Mouse (Mus musculus): ENCODE measurements around the gene Mtmr10.

Gene Mtmr10

DNA sequence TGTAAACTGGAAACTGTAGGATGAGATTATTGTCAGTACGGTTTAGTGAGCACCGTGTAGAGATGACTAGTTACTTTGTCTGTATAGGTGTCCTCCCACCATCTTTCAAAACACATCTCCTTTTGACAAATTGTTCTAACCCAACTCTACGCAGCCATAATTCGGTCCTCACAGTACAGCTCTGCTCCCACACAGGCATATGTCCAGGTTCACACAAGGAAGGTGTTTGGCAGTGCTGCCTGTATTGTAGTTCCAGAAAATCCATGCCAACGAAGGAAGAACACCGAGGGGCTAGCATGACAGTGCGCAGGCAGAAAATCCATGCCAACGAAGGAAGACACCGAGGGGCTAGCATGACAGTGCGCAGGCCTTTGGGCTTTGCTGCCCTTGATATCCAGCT is 4.3 kb downstream of the Mtmr10 start:
- DNase-seq (ENCODE audit: low spot score), result no peak

- DNase-seq (ENCODE audit: low spot score), result no peak
Observed at GRCm38 (mm10) chr7:64296286-64297010, 9.0 kb downstream of the Mtmr10 start.

GRCm38 (mm10) chr7:64310241-64310640 is 22.8 kb downstream of the Mtmr10 start:
- no peak for DNase-seq (ENCODE audit: low spot score)

DNA sequence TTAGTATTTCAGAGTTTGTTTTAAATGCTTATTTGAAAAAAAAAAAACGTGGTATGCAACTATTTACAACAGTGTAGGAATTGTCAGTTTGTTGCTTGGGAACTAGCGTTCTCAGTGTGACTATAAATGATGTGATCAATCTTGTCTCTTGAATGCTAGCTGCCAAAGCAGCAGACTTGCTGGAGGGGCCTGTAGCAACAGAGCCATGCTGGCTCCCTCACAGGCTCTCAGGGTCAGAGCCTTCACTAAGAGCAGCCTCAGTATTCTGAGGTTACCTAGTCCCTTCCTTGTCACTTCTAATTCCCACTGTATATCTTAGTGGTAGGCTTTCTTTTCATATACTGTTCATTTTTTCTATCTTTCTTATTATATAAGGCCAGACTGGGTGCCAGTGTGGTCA is 23.3 kb downstream of the Mtmr10 start:
- no peak for DNase-seq (ENCODE audit: low spot score)

- no peak for DNase-seq (ENCODE audit: low spot score)
Observed at GRCm38 (mm10) chr7:64312811-64313210, 25.4 kb downstream of the Mtmr10 start.

GRCm38 (mm10) chr7:64321125-64321524 is 33.7 kb downstream of the Mtmr10 start:
- no peak for DNase-seq (ENCODE audit: low spot score)

DNA sequence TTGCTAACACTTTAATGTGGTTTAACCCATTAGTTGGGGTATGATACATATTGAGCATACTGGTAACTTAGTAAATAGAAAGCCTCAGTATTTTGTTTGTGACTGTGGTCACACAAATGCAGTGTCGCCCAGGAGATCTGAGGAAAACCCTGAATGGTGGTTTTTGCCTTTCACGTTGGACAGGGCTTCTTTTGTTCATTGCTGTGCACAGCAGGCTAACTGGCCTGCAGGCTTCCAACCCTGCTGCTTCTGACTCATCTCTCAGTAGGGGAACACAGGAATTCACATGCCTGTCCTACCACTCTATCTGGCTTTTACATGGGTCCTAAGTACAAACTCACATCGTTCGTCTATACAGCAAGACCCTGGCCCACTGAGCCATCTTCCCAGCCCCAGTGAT is 34.2 kb downstream of the Mtmr10 start:
- DNase-seq (ENCODE audit: low spot score), result no peak

DNA sequence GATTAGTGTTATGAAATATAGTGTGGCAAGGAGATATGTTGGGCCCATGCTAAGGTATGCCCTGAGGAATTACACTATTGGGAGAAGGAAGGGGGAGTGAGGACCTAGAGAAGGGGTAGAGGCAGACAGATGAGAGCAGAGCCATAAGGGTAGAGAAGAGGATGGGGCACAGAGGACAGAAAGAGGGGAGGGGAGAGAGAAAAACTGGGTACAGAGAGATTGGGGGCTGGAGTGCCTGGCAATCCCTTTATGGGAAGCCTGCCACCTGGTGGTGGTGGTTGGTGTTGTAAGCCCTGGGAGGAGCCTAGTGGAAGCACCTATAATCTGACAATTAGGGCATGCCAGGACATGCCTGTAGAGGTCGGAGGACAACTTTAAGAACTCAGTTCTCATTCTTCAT is 39.4 kb downstream of the Mtmr10 start:
- peak; percentile 71 for DNase-seq (ENCODE audit: low spot score)

- DNase-seq (ENCODE audit: low spot score), result no peak
Observed at GRCm38 (mm10) chr7:64327486-64327885, 40.0 kb downstream of the Mtmr10 start.

- no peak for DNase-seq (ENCODE audit: low spot score)
Observed at GRCm38 (mm10) chr7:64331309-64331708, 43.9 kb downstream of the Mtmr10 start.

- DNase-seq (ENCODE audit: low spot score), result no peak
Observed at GRCm38 (mm10) chr7:64332686-64333085, 45.2 kb downstream of the Mtmr10 start.

DNA sequence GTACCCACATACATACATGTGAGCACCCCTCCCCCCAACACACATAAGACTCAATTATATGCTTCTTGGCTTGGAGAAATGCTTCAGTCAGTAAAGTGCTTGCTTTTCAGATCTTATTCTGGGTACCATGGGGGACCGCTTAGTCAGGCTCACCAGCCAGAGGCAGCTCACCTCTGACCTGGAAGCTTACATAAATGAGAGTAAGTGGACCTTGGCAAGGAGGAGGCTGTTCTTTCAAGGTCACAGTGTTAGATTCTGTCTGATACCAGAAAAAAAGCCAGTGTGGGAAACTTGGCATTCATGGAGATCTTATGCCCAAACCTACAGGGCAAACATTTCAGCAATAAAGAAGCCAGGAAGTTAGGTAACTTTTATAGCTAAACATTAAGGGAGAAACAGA is 60.4 kb downstream of the Mtmr10 start:
- DNase-seq (ENCODE audit: low spot score), result no peak

GRCm38 (mm10) chr7:64349147-64349861 is 61.9 kb downstream of the Mtmr10 start:
- no peak for DNase-seq (ENCODE audit: low spot score)

GRCm38 (mm10) chr7:64351087-64351486 is 63.6 kb downstream of the Mtmr10 start:
- no peak for DNase-seq (ENCODE audit: low spot score)

DNA sequence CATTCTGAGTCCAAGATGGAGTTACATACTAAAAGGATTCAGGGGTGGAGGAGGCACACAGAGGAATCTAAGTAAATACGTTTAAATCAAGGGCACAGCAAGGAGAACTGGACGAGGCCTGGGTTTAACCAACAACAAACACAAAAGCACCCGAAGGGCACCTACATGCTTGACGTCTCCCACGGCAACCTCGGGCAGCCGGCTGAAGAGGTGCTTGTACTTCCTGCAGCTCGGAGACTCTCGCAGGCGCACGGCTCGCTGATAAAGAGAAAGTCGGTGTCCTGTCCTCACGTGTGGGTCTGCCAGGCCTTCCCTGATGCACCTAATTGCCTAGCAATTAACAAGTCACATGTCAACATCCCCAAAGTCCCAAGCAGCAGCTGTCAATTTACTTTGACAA is 66.8 kb downstream of the Mtmr10 start:
- DNase-seq (ENCODE audit: low spot score), result no peak

DNA sequence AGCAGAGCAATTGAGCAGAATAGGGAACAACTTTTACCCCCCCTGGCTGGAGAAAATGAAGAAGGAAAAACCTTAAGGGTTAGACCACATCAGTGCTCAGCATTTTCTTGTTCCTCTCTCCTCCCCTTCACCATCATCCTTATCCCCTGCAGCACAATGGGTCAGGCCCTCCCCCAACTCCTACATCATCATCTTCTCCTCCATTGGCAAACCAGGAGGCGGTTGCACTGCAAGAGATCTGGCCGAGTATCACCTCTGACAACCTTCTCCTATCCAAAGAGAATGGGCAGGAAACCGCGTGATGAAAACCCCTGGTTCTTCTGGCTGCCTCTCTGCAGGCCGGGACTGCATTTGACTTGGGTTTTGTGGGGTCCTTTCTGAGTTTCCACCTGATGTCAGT is 69.2 kb downstream of the Mtmr10 start:
- no peak for DNase-seq (ENCODE audit: low spot score)

DNA sequence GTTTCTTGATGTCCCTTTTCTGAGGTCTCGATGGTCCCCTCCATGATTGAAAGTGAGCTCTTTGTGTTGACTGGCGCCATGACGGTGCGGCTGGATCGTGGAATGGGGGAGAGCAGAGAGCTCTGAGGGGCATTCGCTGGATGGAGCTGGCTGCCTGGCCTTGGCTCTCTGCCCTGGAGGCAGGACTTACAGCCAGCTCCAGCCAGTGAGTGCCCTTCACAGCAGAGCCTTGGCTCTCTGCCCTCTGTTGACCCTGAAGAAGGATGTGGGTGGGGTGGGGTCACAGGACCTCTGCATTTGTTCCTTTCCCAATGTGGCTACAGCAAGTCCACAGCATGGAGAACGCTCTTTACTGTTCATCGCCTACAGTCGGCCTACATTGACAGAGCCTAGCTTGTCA is 70.0 kb downstream of the Mtmr10 start:
- peak; percentile 76 for DNase-seq (ENCODE audit: low spot score)

DNA sequence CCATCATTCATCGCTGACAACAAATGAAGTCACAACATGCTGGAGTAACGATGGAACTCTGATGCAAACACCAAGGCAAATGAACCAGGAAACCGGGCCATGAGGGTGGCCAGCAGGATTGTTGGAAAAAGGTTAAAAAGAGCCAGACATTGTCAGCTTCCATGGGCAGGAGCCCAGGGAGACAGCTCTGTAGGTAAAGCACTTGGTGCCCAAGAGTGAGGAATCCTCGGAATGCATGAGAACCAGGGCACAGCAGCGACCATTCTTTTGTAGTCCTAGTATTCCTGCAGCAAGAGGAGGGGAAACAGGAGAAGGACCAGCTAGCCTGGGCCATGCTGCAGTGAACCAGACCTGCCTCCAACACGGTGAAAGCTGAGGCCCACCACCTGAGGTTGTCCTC is 71.2 kb downstream of the Mtmr10 start:
- DNase-seq (ENCODE audit: low spot score), result no peak

- no peak for DNase-seq (ENCODE audit: low spot score)
Observed at GRCm38 (mm10) chr7:64359943-64360585, 72.6 kb downstream of the Mtmr10 start.

DNA sequence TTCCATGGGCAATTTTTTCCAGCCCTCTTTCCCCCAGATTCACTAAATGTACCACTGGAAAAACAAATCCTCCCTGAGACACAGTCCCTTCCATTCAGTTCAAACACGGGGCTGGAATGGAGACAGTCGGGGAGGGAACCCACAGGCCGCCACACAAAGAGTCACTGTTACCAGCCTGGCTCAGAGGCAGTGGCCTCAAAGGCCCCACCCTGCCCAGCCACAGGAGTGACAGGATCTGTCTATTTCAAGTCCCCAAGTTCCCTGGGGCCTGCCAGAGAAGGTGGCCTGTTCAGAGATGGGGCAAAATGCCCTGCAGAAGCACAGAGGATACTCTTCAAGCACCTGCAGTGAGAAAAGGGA is 73.1 kb downstream of the Mtmr10 start:
- no peak for DNase-seq (ENCODE audit: low spot score)

GRCm38 (mm10) chr7:64365863-64366262 is 78.4 kb downstream of the Mtmr10 start:
- no peak for DNase-seq (ENCODE audit: low spot score)

- DNase-seq (ENCODE audit: low spot score), result no peak
Observed at GRCm38 (mm10) chr7:64369841-64370240, 82.4 kb downstream of the Mtmr10 start.

Data from ovary, postnatal 36 days (tissue).